Mouse (Mus musculus) adrenal gland, postnatal 36 days (tissue): ENCODE data around the gene Fmnl3. TPM values are rescaled to one million over a fixed set of nuclear protein-coding genes. Genes with fewer than 3 reads are reported as not detected.
"Not testable (repeated sequence)": the region's sequence is repeated elsewhere in the genome, so short reads cannot be mapped to it uniquely, and the experiment has no call there.

Experiments
- DNase-seq, 2 experiments: peaks; one replicate each; pipeline ENCODE4 v3.0.0; 2021; ENCODE audit warnings: mixed read lengths in 1 of 2
- total RNA-seq, 2 experiments: library from RNA; stranded (reverse); gene quantifications; 2 replicates each; pipeline ENCODE4 v1.2.3; 2021

The Fmnl3 gene
- total RNA-seq, 2 experiments from 2014 or later = 17.3 to 22.1 TPM

DNA sequence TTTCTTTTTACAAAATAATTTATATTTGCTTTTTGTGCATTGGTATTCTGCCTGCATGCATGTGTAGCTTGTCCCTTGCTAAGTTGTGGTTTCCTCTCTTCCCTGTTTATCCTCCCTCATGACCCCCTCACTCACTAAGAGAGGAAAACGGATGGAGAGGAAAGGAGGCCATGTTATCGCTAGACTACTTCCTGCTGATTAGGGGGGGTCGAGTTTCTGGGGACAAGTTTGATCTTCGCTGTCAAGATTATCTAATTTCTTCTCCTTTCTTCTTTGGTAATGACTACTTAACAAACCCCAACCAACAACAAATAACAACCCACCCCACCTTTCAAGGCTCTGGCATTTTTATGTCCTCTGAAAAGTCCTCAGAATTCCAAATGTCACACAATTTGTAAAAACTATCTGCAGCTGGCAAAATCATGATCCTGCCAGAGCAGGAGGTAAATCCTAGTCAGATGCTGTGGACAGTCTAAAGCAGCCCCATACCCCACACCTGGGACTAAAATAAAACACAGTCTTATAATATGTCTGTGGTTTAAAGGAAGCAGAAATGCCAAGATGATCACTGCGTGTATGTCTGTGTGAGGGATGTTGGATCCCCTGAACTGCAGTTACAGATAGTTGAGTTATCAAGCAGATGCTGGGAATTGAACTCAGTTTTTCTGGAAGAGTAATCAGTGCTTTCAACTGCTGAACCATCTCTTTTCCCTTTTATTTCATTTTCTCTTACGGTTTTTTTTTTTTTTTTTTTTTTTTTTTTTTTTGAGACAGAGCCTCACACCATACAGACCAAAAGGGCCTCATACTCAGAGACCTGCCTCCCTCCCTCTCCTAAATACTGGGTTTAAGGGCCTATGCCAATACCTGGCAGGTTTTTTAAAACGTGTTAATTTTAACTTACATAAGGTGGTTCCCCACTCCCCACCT, 20.5 kb upstream of the Fmnl3 start:
- DNase-seq = no peak

DNA sequence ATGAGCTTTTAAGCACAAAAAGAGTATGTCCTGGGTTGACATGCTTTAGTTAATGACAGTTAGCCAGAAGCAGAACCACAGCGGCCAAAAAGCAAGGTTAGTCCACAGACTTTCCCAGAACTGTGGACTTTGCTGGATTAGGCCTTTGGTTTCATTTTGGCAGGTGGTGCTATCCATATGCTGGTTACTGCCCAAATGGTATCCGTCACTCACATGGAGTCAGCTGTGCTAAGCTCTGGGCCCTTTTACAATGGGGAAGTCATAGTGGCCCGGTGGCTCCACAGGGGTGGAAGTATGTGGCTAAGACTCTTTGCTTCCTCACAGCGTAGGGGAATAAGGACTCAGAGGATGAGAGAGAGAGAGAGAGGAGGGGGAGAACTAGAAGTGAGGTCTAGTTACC, 17.7 kb upstream of the Fmnl3 start:
- DNase-seq = no peak

DNA sequence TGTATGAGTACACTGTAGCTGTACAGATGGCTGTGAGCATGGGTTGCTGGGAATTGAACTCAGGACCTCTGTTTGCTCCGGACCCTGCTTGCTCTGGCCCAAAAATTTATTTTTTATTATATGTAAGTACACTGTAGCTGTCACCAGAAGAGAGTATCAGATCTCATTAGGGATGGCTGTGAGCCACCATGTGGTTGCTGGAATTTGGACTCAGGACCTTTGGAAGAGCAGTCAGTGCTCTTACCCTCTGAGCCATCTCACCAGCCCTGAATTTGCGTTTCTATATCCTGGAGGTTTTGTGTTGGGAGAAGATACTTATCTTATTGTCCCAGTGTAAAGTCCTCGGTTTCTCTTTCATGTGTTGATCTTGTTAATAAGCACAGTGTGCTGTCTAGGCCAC, 16.5 kb upstream of the Fmnl3 start:
- no peak for DNase-seq

DNA sequence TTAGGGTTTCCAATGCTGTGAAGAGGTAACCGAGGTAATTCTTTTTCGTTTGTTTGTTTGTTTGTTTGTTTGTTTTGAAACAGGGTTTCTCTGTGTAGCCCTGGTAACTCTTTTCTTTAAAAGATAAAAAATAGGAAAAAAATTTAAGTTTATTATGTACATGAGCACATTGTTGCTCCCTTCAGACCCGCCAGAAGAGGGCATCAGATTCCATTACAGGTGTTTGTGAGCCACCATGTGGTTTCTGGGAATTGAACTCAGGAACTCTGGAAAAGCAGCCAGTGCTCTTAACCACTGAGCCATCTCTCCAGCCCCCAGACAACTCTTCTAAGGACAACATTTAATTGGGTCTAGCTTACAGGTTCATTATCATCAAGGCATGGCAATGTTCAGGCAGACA, 15.8 kb upstream of the Fmnl3 start:
- not testable (repeated sequence) for DNase-seq

DNA sequence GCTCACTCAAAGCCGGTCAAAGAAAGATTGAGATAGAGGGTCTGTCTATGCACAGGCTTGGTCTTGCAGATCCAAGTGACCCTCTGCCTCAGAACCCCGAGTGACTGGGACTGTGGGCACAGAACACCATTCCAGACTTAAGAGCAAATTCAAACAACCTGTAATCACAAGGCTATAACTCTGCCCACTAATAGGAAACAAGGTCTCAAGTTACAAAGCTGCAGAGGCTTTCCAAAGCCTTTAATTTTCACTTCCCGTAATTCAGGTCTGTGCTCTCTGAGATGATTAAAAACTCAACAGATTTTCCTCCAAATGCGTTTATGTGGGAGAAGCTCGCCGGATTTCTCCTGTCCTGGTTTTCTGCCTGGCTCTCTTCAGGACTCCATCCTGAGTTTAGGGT, 13.8 kb upstream of the Fmnl3 start:
- DNase-seq = no peak

DNA sequence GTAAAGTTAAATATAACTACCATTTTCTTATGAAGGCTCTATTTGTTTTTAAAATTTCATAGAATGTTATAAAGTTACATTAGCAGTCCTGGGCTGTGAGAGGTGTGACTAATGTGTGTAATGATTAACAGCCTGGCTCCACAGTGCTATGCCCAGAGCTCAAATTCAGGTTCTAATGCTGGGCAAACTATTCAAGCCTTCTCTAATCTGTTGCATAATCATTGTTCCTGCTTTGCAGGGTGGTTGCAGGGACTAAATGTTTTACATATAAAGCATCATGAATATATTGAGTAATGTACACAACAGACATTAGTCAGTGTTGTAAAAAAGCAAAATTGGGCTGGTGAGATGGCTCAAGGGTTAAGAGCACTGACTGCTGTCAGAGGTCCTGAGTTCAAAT, 12.6 kb upstream of the Fmnl3 start:
- DNase-seq = no peak

DNA sequence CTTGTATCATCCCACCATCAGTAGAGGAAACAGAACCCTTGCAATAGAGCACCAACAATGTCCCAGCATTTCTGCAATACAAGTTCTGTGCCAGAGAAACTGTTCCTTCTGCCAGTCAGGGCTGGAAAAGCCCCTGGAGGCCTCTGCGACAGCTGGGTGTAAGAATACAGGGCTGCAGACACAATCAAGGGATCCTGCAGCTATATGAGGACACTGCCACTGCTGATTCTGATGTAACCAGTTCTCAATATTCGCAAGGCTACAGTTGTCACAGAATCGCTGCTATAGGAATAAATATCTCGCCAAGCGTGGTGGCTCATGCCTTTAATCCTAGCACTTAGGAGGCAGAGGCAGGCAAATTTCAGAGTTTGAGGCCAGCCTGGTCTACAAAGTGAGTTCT, 6.0 kb upstream of the Fmnl3 start:
- no peak for DNase-seq

DNA sequence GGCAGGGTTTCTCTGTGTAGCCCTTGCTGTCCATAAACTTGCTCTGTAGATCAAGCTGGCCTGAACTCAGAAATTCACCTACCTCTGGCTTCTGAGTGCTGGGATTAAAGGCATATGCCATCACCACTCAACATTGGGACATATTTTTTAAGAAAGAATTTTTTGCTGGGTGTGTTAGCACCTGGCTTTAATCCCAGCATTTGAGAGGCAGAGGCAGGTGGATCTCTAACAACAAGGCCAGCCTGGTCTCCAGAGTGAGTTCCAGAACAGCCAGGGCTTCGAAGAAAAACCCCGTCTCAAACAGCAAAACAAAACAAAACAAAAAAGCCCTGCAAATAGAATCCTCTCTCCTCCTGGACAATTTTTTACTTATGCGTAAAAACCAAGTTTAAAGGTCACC, 5.3 kb upstream of the Fmnl3 start:
- DNase-seq = no peak

DNA sequence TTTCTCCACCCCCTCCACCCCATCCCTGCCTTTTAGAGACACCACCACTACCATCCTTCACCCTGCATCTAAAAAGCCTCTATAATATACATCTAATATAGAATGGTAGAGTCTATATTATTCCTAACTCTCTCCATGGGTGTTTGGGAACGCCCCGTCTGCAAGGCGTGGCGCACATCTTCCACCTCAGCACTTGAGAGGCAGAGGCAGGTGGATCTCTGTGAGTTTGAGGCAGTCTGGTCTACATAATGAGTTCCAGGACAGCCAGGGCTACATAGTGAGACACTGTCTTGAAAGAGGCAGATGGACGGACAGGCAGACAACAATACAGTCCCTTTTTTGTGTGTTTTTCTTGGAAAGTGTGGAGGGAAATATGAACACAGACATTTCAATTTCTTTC, 4.8 kb upstream of the Fmnl3 start:
- no peak for DNase-seq

DNA sequence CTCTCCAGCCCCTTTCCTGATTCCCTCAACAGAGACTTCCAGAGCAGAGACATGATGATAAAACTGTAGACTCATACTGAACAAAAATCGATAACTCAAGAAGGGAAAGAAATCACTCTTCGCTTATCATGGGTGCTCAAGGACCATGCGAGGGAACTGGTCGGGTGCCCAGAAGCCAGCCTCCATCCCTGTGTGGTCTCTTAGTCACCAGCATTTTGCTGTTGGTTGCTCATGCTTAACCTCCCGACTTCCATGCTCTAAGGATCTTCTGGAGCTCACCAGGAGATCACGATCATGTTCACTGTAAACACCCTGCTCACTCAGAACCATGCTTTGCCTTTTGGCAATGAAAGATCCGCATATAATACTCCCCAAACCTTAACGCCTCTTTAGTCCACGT, 2.5 kb upstream of the Fmnl3 start:
- peak; percentile 74 to 84 for DNase-seq

DNA sequence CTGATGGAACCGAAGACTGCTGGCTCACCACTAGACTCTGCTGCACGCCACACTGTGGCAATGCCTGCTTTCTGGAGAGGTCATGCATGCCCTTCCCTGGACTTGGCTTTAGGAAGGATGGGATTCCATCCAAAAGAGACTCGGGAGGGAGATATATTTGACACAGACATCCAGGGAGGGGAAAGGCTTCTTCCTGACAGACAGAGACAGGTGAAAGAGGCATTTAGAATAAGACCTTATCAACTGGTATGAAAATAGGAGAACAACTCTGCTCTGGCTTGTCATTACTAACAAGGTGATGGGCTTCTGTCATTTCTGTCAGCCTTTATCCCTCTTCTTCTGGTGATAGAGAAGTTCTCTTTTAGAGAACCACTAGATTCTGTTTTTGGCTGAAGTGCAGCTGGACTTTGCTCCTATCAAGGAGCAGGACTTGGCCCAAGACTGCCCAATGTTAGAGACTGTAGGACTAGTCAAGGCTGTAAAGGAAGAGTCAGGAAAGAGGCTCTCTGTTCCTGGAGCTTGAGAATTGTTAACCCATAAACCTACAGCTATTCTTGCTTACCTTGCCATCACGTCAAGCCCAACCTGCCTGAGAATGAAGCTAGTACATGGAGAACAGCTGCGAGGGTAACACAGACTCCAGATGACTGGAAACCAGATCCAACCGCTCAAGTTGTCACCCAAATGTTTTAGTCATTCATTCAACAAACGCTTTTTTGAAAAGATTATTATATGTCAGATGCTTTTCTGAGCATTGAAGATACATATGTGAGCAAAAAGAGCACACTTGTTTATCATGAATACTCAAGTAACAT, 1.5 kb upstream of the Fmnl3 start:
- DNase-seq = no peak

DNA sequence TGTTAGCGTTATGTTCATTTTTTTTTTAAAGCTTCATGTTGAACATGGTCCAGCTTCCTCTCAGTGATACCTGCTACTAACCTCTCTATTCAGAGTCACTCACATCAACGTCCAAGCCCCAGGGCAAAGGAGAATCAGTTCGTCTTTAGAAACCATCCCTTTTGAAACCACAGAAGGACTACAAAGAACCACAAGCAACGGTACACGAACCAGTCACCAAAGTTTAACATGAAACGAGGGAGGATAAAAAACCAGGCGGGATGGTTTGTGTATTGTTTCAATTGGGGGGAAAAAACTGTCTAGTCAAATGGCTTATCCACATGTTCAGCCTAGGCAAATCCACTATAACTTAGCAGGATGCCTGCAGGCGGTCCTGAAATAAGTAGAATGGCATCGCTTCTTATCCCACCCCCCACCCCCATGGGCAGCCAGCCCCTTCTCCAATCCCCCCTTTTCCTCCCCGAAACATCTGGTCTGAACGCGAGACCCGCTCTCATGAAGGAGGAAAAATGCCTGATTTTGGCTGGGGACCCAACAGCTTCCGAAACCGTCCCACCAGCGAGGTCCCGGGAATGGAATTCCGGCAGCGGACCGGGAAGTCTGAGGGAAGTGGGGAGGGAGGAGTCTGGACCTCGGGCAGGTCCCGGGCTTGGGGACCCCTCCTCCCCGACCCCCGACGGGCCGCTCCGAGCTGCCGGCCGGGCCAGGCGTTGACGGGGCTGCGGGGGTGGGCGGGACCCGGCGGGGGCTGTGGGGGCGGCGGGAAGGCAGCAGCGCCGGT, 701 bp downstream of the Fmnl3 start:
- DNase-seq = peak; percentile 49 to 58

DNA sequence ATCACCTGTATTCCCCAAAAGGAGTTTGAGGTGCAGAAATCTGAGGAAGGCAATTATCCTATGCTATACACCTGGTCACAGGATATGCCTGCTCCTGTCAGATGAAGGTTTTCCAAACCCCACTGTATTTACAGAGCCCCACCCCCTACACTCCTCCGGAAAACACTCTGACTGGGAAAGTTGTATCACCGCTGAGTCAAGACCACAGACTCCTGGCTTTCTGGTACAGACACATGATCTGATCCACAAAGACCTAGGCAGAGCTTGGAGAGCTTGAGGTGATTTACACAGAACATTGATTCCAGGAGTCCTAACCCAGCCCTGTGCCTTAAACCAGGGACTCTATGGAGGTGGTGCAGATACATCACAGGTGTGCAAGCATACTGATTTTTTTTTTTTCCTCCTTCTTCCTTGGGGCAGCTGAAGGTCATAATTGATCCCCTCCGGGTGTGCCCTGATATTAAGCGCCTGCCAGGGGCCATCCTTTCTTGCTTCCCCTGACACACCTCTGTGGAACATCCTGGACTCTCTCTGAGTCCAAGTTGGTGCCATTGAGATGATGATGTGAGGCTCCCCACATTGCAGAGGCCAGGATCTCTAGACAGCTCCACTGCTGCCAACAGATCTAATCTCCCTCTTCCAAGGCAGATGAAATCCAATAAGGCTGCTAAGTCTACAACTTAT, 1.6 kb downstream of the Fmnl3 start:
- no peak for DNase-seq

DNA sequence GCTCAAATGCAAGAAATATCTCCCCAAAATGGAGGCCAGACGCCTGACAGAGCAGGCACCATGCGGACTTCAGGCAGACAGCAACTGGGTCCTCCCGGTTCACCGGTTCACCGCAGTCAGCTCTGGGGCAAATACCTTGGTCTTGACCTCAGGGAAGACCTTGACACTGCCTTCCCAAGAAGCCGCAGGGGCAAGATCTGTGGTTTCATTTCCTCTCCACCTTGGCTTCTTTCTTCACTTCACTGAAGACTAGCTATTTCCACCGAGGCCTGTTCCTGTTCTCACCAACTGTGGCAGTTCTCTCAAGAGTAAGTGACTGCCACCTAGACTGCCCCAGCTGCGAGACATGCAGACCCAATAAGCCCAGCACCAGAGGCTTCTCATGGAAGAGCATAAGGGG, 5.4 kb downstream of the Fmnl3 start:
- no peak for DNase-seq

DNA sequence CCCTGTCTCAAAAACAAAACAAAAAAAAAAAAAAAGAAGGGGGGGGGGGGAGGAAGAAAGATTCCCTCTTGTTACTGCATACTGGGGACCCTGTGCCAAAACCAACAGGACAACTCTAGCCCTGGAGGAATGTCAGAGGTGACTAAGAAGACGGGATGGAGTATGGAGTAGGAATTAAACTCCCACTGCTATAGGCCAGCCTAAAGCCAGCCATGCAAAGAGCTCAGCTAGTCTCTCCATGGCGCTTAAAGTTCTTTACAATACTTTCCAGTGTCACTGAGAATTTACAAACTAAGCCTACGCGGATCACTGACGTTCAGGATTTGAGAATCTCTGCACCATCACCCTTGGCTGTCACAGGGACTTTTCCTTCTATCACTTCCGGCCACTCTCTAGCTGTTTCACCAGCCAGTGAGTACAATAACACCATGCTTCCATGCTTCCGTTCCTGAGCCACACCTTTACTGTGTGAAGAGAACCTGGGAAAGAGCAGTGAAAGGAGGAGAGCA, 6.2 kb downstream of the Fmnl3 start:
- no peak for DNase-seq

DNA sequence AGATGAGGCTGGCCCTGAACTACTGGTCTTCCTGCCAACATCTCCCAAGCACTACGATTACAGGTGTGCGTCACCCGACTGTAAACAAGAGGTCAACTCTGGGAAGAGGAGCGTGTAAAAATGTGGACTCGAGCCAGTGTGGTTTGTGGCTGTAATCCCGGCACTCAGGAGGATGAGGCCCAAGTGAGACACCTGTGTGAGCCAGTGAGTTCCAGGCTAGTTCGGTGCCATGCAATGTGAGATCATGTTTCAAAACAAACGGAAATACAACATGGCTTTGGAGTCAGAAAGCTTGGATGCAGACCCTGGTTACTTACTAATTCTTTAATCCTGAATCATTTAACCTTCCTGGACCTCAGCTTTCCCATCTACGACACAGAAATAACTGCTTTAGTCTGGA, 11.3 kb downstream of the Fmnl3 start:
- no peak for DNase-seq

DNA sequence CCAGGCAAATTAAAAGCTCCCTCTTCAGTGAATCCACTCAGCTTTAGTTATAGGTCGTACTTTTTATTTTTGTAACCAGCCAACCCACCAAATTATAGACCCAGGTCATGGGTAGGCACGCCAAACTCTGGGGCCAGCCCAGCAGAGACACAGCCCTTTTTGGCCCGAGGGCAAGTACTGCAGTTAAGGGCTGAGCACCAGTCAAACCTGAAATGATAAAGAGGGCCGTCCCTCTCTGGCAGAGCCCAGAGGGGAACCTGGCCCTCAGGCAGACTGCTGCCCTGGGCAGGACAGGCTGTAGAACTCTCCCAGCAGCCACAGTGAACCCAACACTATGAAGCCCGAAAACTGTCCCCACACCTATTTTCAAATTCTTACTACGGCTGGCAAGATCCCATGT, 13.8 kb downstream of the Fmnl3 start:
- DNase-seq = no peak

DNA sequence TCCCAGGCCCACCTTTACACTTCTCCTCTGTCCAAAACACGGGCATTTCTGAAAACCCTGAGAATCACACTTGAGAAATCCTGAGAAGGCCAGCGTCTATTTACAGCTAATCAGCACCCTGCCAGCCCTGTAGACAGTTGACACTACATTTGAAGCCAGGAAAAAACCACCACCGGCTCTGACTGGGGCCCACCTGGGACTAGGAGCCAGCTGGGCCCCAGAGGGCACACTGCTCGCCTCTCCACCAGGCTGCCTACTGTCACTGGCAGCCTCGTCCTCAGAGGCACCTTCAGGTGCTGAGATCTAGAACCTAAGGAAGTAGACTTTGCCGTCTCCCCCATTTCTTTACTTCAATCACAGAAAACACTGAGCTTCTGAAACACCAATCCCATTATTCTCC, 14.6 kb downstream of the Fmnl3 start:
- no peak for DNase-seq

DNA sequence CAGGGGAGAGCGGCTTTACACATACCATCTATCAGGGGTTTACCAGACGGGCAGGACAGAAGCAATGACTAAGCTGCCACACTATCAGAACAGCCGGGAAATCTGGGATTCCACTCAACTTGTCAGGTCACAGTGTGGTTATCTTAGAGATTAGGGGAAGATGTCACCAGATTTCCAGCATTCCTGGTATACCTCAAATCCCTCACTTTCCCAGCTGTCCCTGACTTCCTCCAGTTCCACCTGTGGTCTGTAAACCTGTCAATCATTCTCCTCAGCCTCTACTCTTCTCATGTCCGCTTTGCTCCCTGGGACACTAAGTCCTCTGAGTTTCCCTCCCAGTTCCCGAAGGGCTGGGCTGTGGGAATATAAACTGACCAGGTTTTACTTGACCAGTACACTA, 18.0 kb downstream of the Fmnl3 start:
- DNase-seq = no peak

DNA sequence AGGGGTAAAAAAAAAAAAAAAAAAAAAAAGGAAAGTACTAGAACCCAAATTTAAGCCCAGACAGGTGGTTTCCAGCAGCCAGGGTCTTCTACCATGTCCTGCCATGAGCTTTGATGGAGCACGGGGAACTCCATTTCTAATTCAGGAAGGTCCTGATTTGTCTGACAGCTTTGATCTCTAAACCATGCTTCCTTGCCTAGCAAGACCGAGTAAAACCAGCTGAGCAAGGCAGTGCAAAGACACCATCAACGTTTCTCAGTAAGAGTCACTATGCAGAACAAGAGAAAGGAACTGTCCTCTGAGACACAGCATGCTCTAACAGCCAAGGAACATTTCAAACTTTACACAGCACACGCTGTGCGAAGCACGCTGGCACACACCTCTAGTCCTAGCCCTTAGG, 18.7 kb downstream of the Fmnl3 start:
- DNase-seq = no peak

DNA sequence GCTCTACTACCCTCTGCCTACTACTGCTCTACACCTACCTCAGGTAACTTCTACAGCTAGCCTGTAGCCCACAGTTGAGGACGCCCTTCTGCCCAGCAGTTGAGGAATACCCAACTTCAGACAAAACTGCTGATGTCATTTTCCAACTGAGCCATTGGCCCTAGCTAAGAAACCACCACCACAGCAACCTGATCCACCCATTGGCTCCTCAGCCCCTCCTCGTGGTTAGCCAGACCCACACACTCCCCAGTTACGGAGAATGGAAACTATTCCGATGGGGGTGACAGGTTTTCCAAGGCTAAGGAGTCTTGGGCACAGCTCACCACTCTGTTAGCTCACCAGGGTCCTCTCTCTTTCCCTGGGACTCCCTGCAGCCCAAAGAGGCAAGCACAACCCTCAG, 25.3 kb downstream of the Fmnl3 start:
- no peak for DNase-seq
